Mouse (Mus musculus) MN1 (cell line): ENCODE data around the gene Ppp1r15b.
A peak's percentile ranks its signal among the peaks of the same experiment; 100 is the strongest.

Source experiments
- DNase-seq: peaks from one replicate; pipeline ENCODE4 v3.0.0-alpha.2; 2016; ENCODE audit warnings: low spot score

Gene Ppp1r15b

DNA sequence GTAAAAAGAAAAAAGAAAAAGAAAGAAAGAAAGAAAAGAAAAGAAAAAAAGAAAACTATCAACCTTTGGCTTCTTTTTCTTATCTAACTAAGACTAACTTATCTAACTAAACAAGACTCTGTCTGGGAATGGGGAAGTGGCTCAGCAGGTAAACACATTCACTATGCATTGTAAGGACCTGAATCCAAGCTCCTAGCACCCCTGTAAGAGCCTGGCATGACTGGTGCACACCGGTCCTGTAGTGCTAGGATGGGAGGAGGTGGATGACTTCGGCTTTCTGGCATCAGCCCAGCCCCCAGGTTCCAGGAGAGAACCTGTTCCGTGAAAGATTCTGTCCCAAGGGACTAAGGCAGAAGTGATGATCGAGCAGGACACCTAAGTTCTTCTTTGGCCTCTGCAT lies 30.6 kb downstream of the Ppp1r15b start:
- DNase-seq, result no peak

DNA sequence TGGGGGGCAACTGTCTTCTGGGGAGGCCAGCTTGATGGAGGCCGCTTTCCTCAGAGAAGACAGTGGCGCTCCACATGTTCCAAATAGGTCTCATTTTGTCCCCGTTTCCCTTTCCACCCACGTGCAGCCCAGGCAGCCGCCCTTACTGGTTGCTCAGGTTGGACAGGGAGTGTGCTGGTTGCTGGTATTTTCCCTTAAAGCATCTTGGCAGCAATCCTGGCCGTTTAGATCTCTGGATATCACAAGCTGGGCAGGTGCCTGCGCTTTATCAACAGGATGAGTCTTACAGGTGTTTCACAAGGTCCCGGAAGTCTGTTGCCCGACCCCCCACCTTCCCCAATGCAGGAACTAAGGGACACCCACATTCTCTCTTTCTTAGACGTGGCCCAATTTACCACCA lies 31.1 kb downstream of the Ppp1r15b start:
- DNase-seq, result no peak

GRCm38 (mm10) chr1:133162981-133163380 lies 32.0 kb downstream of the Ppp1r15b start:
- DNase-seq, result no peak

DNA sequence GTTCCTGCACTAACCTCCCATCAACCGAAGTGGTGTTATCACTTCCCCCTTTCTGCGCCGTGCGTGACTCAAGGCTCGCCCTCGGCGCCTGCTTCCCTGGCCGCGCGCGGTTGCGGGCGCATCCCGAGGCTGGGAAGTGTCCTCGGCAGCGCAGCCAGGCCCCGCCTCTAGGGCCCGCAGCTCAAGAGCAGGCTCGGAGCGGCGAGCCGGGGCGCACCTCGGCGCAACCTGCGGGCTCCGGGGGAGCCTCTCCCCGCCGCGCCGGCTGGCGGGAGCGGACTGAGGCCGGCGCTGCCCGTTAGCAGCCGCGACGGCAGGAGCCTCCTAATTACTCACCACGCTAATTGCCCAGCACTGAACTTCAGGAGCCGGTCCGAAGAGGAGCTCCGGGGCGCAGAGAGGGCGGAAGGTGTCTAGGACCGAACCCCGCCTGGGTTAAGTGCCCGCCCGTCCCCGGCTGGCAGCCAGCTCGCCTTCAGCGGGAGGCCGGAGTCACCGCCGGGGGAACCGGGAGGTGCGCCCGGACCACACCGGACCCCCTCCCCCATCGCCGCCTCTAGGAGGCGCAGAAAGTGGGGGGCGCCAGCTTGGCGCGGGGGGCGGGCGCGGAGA lies 33.0 kb downstream of the Ppp1r15b start, which contains the start of gene Plekha6:
Plekha6 (plus strand) TSS at position 391 of the 612 bp plus-strand sequence.
- peak; percentile 54 for DNase-seq

GRCm38 (mm10) chr1:133164591-133165011 lies 33.7 kb downstream of the Ppp1r15b start:
- DNase-seq, result no peak

DNA sequence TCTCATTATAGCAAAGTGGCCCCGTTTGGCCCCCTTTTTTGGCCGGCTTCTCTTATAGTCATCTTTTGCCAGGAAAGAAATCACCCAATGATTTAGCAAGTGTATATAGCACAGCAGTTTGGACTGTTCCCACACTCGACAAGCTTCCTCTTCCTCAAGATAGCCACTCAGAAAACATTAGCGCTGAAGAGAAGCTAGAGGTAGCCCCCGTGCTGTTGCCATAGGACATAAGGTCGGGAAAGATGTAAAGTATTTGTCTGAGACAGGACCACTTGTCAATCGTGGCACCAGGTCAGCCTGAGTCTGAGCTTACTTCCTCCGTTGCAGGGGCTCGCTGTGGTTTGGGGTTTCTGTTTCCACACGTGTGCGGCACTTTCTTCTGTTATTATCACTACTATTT lies 34.2 kb downstream of the Ppp1r15b start:
- DNase-seq, result no peak

GRCm38 (mm10) chr1:133168318-133169060 lies 37.5 kb downstream of the Ppp1r15b start:
- DNase-seq, result no peak

DNA sequence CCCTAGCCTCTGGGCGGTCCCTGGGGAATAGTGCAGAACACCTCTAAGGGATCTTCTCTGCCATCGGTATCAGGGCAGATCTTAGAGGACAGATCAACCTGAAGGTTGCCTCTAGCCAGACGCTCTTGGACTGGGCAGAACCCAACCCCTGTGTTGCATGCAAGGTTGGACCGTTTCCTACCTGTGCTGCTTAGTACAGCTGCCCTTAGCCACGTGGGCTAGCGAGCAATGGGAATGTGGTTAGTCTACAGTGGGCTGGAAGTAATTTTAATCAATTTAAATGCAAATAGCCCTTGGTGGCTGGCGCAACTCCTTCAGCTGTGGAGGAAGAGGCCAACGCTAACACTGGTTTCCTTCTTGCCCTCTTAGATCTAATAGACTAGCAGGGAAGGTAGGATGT lies 39.3 kb downstream of the Ppp1r15b start:
- no peak for DNase-seq

- no peak for DNase-seq
Observed at GRCm38 (mm10) chr1:133171357-133171756, 40.4 kb downstream of the Ppp1r15b start.

DNA sequence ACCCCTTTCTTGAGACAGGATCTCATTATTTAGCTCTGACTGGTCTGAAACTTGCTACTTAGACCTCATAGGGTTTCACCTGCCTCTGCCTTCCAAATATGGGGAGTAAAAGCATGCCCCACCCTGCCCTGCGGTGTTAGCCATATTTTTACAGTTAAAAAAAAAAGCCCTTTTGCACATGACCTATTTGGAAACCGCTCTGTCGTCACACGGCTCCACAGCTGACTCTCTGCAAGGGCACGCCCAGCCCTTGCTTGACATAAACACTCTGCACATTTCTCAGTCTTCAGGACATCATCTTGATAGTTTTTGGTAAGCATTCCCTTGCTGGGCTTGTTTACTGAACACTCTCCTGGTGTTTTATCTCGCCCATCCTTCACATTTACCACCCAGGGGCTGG lies 44.2 kb downstream of the Ppp1r15b start:
- no peak for DNase-seq

- DNase-seq, result peak; percentile 82
Observed at GRCm38 (mm10) chr1:133177480-133178172, 46.7 kb downstream of the Ppp1r15b start.

DNA sequence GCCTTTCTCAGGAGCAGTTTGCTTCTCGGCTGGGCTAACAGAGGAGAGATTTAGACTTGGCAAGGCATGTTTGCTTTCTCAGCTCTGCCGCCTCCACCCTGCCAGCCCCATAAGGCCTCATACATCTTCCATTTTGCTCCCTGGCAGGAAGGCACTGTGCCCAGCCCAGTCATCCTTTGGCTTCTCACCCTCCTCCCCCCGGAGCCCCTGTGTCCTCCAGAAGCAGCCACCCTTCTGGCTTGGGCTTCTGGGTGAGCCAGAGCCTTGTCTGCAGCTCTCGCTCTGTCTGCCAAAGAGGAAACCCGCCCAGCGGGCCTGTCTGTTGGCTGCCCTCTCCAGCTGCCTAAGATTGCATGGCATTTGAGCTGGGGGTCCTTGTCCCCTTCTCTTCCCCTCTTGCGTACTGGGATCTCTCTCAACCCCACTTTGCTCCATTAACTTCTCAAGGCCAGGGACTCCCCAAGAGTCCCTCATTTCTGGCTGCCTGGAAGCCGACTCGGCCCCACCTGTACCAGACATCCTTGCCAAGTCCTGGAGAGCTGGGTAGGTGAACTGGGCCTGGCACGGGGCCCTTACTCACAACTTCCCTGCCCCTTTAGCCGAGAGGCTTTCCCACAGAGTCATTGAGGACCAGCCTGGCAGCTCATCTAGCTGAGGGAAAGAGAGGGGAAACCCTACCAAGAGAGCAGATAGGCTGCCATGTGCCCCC lies 47.9 kb downstream of the Ppp1r15b start:
- DNase-seq, result peak; percentile 65

DNA sequence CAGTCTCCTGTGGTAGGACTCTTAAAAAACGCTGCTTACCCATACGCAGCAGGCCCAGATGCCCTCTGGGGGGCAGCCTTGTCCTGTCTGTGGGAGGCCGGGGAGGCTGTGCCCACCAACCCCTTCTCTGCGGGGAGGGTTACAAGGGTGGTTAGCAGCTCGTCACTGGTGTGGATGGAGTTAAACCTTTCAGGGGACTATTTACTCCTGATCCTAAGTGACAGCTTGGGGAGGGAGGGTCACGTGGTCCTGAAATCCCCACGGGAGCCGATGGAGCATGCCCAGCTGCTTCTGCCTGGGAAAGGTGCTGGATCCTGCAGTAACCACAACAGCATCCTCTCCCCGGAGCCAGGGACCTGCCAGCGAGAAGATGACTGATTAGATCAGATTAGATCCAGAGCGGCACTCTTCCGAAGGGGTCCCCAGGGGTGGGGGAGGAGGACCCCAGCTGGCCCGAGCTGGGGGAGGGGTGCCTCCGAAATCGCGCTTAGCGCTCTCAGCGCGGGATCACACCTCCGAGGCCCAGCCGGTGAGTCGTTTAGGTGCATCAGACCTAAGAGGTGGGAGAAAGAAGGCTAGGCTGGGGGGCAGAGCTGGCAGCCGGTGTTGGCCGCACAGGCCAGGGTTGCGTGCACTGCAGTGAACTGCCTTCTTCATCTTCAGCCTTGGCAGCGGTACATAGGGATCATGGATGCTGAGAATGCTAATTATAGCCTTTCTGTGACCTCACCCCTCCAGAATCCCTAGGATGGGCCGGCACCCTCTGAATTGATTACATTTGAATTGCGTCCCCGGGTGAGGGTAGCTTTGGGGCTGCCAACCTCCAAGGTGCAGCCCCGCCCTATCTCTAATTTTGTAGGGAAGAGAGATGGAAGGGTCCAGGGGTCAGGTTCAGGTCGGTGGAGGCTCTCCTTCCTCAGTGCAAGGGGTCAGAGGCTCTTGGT lies 50.4 kb downstream of the Ppp1r15b start:
- DNase-seq, result peak; percentile 96

- peak; percentile 95 for DNase-seq
Observed at GRCm38 (mm10) chr1:133182016-133182705, 51.2 kb downstream of the Ppp1r15b start.

DNA sequence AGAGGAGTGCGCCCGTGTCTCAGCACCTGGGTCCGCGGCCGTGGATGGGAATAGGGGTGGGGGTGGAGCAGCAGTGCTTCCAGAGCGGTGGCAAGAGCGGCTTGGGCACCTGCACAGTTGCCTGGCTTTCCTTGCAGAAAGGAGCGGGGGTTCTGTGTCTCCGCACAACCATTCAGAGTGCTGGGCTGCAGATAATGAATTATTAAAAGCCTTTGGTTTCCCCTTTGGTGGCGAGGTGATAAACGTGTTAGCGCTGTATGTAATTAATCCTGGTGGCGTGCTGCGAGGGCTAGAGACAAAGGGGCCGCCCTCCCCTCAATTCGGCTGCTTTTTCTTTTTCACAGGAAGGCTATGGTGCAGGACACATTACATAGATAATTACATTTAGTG lies 51.8 kb downstream of the Ppp1r15b start:
- peak; percentile 83 for DNase-seq

GRCm38 (mm10) chr1:133183141-133183925 lies 52.4 kb downstream of the Ppp1r15b start:
- DNase-seq, result no peak

DNA sequence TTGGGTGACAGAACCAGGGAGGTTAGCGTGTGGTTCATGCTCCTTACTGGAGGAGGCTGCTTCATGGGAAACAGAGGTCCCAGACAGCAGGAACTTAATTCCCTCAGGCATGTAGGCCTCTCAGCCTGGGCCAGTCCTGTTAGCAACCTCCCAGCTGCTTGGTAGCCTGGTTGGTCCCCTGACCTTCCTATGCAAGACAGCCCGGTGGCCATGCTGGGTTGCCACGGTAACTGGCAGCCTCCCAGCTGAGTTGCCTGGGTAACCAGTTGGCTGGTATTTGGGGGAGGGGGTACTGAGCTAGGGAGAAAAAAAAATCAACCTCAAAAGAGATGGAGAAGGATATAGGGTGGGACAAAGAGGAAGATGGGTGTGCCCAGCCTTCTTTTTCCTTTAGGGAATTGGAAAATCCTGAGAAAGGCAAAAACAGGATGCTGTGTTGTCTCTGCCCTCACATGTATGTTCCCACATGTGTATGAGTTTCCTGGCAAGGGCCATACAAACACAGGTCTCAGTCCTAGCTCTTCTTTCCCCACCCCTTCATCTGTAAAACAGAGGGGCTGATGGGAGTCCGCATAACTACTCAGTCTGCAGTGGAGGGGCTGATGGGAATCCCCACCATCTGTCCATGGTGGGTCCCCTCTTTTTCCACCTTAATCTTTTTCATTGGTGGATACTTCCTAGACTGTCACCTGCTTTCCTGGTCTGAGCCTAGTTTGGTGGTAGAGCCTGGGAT lies 57.2 kb downstream of the Ppp1r15b start:
- DNase-seq, result peak; percentile 76

GRCm38 (mm10) chr1:133188719-133189118 lies 57.8 kb downstream of the Ppp1r15b start:
- DNase-seq, result no peak
